Mouse (Mus musculus) midbrain, embryonic 14.5 days (tissue): ENCODE results near the gene Limch1. TPM values are rescaled to one million over a fixed set of nuclear protein-coding genes. Genes with fewer than 3 reads are reported as not detected.

Experiments
- ATAC-seq: fragments of 200-750 bp; cut with Nextera tagmentation; 2 replicates; pipeline ENCODE4 v1.8.0; 2017; ENCODE audit warnings: moderate number of reproducible peaks, moderate library complexity; ENCODE audit not compliant: low FRiP score, low TSS enrichment
- DNase-seq: peaks from one replicate; pipeline ENCODE4 v3.0.0-alpha.2; 2015
- H3K27ac ChIP-seq: fragments of 300-500 bp; sonication (generic); replicated peaks from 2 replicates; pipeline ENCODE4 v1.5.1; 2014; ENCODE audit warnings: mild to moderate bottlenecking, low read depth, low read length, moderate library complexity
- H3K27me3 ChIP-seq: fragments of 300-500 bp; sonication (generic); 2 replicates; pipeline ENCODE4 v1.6.1; 2014; ENCODE audit warnings: low read length, control low read depth, mixed read lengths; ENCODE audit not compliant: control insufficient read depth, insufficient read depth
- H3K36me3 ChIP-seq: fragments of 300-500 bp; sonication (generic); 2 replicates; pipeline ENCODE4 v1.6.1; 2014; ENCODE audit warnings: low read length, control low read depth; ENCODE audit not compliant: control insufficient read depth, insufficient read depth
- H3K4me1 ChIP-seq: fragments of 300-500 bp; sonication (generic); 2 replicates; pipeline ENCODE4 v1.6.1; 2014; ENCODE audit warnings: mild to moderate bottlenecking, antibody characterized with exemption, low read length, control low read depth; ENCODE audit not compliant: control insufficient read depth, insufficient read depth
- H3K4me2 ChIP-seq: fragments of 300-500 bp; sonication (generic); 2 replicates; pipeline ENCODE4 v1.6.1; 2014; ENCODE audit warnings: mild to moderate bottlenecking, low read length, moderate library complexity
- H3K4me3 ChIP-seq: fragments of 300-500 bp; sonication (generic); replicated peaks from 2 replicates; pipeline ENCODE4 v1.5.1; 2014; ENCODE audit warnings: low read depth, low read length
- H3K9ac ChIP-seq: fragments of 300-500 bp; sonication (generic); replicated peaks from 2 replicates; pipeline ENCODE4 v1.6.1; 2014; ENCODE audit warnings: mild to moderate bottlenecking, low read length, moderate library complexity
- H3K9me3 ChIP-seq: fragments of 300-500 bp; sonication (generic); 2 replicates; pipeline ENCODE4 v1.6.1; 2016; ENCODE audit warnings: low read length, control low read depth, mixed read lengths; ENCODE audit not compliant: control insufficient read depth
- WGBS: fragments of 180-500 bp; shearing (Covaris S2); extraction: QIAGEN DNeasy Blood & Tissue Kit; methylation state at CpG from one replicate; pipeline ENCODE4 v1.1.7; 2014; 5-methylcytosine and 5-hydroxymethylcytosine counted together
- polyA plus RNA-seq: library from polyadenylated mRNA; unstranded; fragments of >200 nt; fragmentation: Nextera tagmentation; extraction: Ambion mirVana; gene quantifications from 2 replicates; pipeline ENCODE4 v1.2.1, GENCODE M21; 2014

Limch1 gene
- polyA plus RNA-seq, 1 experiment from 2014 or later, result 56.5 TPM

DNA sequence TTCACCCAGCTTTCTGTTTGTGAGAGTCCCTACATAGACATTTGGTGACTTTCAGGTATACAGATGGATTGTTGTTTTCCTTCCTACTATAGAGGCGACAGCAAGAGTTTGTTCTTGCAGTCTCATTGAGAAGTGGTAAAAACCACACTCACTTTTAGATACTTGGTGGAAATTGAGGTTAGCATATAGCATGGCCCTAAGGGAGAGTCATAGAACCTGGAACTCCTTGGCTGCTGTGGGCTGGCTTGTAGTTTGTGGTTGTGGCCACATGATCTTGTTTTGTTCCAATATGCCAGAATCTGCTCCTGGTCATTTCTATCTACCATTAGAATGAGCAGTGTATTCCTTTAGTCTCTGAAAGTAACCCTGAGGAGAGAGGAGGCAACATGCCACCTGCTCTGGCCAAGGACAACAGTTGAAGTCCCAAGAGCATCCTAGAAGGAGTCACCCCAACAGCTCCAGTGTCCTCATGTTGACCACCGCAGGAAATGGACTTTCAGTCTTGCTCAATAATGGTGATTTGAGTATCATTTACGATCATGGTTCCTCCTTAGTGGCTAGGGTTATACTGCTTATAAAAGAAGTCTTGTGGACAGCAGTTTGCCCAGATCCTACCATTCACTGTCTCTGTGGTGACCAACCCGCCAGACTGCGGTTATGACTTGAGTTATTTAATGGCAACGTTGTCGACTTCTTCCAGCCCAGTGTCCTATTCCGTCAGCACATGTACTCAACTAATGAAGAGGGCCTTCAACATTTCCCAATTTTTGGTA, 71.7 kb downstream of the Limch1 start:
- no peak overlapping the region for H3K4me3 ChIP-seq
- H3K4me2 ChIP-seq, result no peak overlapping the region
- no peaks in the 10 kb centered on the region for H3K9me3 ChIP-seq
- no peak overlapping the region for H3K27ac ChIP-seq
- peaks cover 3% of the 10 kb centered on the region; the same call in 1 of the 2 replicates for H3K4me1 ChIP-seq
- no peaks in the 10 kb centered on the region for H3K36me3 ChIP-seq
- DNase-seq (no peak), ATAC-seq (no peak)
- 97% methylated on average over 8 of the region's 8 CpGs for WGBS
- H3K9ac ChIP-seq, result no peak overlapping the region
- no peaks in the 10 kb centered on the region for H3K27me3 ChIP-seq

DNA sequence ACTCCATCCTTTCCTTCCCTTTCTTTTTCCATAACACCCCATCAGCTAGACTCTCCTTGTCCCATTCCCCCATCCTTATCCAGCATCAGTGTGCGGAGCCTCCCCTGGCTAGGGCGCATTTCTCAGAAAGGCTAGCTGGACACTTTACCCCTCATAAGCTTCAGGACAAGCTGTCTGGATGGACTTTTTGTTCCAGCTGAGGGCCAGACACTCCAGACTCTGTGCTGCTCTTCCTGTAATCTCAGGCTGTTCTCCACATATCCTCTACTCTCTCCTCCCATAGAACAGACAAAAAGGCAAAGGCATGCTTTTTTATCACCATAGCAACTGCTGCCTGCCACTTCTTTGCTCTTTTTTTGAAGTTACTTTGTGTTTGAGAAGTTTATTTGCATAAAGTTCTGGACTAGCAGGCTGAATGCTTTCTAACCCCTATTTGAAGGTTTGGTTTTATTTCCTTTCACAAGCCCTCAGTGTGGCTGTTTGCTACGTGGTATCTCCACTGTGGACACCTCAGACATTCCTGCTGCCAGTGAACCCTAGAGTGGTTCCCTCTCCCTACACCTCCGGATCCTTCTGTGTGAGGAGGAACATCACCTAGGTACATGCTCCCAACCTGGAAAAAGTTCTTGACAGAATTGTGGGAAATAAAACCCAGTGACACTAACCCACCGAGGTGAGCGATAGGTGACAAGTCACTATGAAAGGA, 77.0 kb downstream of the Limch1 start:
- H3K9ac ChIP-seq, result no peak overlapping the region
- 46% methylated on average over 6 of the region's 6 CpGs for WGBS
- no peaks in the 10 kb centered on the region for H3K9me3 ChIP-seq
- peaks cover 5% of the 10 kb centered on the region; the same call in 1 of the 2 replicates for H3K4me1 ChIP-seq
- no peaks in the 10 kb centered on the region for H3K36me3 ChIP-seq
- peak overlapping the region; percentile 27 for H3K27ac ChIP-seq
- no peak for DNase-seq
- H3K27me3 ChIP-seq, result no peaks in the 10 kb centered on the region
- peak; percentile 24; the same call in 1 of the 2 replicates for ATAC-seq
- H3K4me2 ChIP-seq, result no peak overlapping the region
- H3K4me3 ChIP-seq, result no peak overlapping the region

DNA sequence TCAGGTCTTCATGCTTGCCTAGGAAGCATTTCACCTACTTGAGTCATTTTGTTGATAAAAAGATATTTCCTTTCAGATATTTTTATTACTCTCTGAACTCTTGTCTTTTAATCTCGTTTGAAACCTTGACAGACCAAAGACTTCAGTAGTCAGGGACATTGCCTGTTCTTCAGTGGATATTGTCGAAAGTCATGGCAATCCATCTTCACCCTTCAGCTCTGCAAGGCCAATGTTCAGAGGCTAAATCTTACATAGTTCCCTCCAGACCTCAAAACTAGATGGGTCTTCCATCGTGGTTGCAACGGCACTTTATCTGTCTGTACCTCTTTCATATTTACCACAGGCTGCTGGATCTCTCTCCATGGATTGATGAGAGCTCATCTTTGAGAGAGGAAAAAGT, 80.0 kb downstream of the Limch1 start:
- Histone ChIP-seq H3K9ac (no peak overlapping the region), H3K4me3 (no peak overlapping the region), H3K27ac (no peak overlapping the region), H3K4me2 (no peak overlapping the region), H3K36me3 (no peaks in the 10 kb centered on the region), H3K27me3 (no peaks in the 10 kb centered on the region), H3K9me3 (no peaks in the 10 kb centered on the region), H3K4me1 (peaks cover 5% of the 10 kb centered on the region; the same call in 1 of the 2 replicates)
- WGBS, result 98% methylated on average over 4 of the region's 4 CpGs
- DNase-seq, result no peak
- ATAC-seq, result no peak

DNA sequence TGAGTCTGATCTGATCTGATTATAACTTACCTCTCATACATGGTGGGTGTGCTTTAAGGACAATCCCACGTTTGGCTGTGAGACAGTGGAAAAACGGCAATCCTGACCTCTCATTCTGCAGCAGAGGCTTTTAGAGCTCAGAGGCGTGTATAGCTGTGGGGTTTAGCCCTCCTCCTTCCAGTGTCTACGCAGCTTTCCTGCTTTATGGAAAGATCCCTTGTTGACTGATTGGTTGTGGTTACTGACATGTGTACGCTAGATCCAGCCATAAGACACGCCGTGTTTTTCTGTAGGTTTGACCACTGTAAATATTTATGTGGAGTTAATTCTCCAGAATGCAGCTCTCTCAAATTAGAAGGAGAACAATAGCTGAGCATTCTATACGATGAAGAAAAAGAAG, 81.2 kb downstream of the Limch1 start:
- Histone ChIP-seq H3K27me3 (no peaks in the 10 kb centered on the region), H3K9me3 (no peaks in the 10 kb centered on the region), H3K4me3 (no peak overlapping the region), H3K4me2 (no peak overlapping the region), H3K4me1 (peaks cover 5% of the 10 kb centered on the region; the same call in 1 of the 2 replicates), H3K9ac (no peak overlapping the region), H3K36me3 (no peaks in the 10 kb centered on the region), H3K27ac (peak overlapping the region; percentile 37; the same call in 1 of the 2 replicates)
- WGBS, result 74% methylated on average over 8 of the region's 8 CpGs
- ATAC-seq (no peak), DNase-seq (no peak)

DNA sequence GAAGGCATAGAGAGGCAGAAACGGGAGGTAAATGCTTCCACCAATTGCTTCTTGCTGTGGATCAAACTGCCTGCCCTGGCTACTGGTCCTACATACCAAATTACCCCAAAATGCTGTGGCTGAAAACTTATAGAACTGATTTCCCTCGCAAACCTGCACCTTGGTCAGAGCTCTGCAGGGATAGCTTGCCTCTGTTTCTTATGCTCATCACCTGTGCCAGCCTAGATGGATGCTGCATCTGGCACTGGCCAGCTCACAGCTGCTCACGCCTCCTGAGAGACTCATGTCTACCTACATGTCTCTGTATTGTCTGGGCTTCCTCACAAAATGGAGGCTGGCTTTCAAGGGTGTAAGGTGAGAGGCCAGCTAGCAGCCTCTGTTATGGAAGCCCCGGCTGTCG, 83.9 kb downstream of the Limch1 start:
- Histone ChIP-seq H3K9me3 (no peaks in the 10 kb centered on the region), H3K4me2 (no peak overlapping the region), H3K27ac (no peak overlapping the region), H3K27me3 (no peaks in the 10 kb centered on the region), H3K36me3 (no peaks in the 10 kb centered on the region), H3K4me1 (no peaks in the 10 kb centered on the region), H3K9ac (no peak overlapping the region), H3K4me3 (no peak overlapping the region)
- DNase-seq (no peak), ATAC-seq (no peak)
- WGBS, result 87% methylated on average over 5 of the region's 5 CpGs

DNA sequence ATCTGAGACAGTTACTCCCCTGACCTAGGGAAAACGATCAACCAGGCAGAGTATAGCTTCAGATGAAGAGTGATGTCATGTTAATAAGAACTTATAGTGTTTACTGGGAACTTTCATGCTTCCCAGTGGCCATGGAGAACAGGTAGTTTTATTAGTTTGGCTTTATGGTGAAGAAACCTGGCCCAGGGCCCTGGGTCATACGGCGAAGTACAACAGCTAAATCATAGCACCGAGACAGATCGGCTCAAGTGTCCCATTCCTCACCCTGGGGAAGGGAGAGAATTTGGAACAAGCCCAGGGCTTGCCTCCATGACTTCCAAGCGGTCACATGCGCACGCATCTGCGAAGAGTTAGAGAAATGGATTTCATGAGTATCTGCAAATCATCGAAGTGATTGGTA, 84.6 kb downstream of the Limch1 start:
- WGBS, result 94% methylated on average over 10 of the region's 10 CpGs
- H3K9ac ChIP-seq, result no peak overlapping the region
- ATAC-seq, result no peak

DNA sequence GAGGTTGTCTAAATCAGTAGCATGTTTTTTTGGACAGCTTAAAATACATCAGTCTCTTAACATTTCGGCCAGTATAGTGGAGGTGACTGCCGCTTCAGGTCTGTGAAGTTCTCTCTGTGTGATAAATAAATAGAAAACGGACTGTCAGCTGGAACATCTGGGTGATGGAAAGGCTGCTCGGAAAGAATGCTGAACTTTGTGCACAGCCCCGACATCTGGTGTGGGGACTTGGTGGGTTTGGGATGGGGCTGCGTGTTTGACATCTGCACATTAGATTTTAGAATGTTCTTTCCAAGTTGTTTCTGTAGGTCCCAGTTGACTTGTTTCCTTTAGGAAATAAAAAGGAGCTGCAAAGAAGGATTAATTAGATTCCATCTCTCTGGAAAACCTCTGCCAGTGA, 89.1 kb downstream of the Limch1 start:
- Histone ChIP-seq H3K4me2 (no peak overlapping the region), H3K36me3 (no peaks in the 10 kb centered on the region), H3K4me3 (no peak overlapping the region), H3K27ac (no peak overlapping the region), H3K9ac (no peak overlapping the region), H3K9me3 (no peaks in the 10 kb centered on the region), H3K4me1 (no peaks in the 10 kb centered on the region), H3K27me3 (no peaks in the 10 kb centered on the region)
- WGBS, result 85% methylated on average over 6 of the region's 6 CpGs
- DNase-seq (no peak), ATAC-seq (no peak)

More for the DNA sequence above, 84.6 kb downstream of the Limch1 start:
- Histone ChIP-seq H3K27ac (no peak overlapping the region), H3K4me1 (no peaks in the 10 kb centered on the region), H3K9me3 (no peaks in the 10 kb centered on the region), H3K27me3 (no peaks in the 10 kb centered on the region), H3K36me3 (no peaks in the 10 kb centered on the region), H3K4me2 (no peak overlapping the region), H3K4me3 (no peak overlapping the region)
- DNase-seq, result no peak

DNA sequence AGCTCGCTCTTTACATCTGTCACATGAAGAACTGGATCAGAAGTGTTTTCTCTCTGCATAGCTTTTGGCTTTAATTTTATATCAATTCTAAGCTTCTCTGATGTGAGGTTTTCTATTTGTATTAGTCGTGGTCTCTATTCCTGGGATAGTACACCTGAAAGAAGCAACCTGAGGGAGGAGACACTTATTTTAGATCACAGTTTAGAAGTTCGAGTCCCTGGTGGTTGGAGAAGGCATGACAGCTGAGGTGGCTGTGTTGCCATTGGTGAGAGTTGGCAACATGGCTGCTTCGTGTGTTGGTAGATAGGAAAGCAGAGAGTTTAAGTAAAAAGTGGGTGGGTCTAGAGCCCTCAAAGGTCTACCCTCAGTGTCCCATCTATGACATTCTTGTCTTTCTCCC, 91.3 kb downstream of the Limch1 start:
- 90% methylated on average over 4 of the region's 4 CpGs for WGBS
- ATAC-seq (no peak), DNase-seq (no peak)
- Histone ChIP-seq H3K36me3 (no peaks in the 10 kb centered on the region), H3K4me2 (no peak overlapping the region), H3K27ac (no peak overlapping the region), H3K9ac (no peak overlapping the region), H3K4me3 (no peak overlapping the region), H3K4me1 (no peaks in the 10 kb centered on the region), H3K27me3 (no peaks in the 10 kb centered on the region), H3K9me3 (no peaks in the 10 kb centered on the region)

DNA sequence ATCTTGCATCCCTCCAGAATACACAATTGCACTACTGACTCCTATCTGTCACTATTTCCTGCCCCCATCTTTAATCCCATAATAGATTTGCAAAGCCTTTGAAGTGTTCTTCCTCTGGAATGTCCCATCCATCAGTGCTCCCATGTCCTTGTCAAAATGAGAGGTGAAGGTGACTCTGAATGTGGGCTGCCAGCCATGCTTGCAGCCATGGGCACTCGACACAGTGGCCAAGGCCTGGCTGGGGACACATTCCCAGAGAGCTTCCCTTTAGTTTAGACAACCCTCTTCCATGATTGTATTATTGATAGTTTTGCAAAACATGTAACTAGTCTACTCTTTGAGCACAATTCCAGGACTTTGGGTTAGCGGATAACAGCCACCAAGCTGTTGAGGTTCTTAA, 96.3 kb downstream of the Limch1 start:
- Histone ChIP-seq H3K36me3 (no peaks in the 10 kb centered on the region), H3K9me3 (no peaks in the 10 kb centered on the region), H3K4me3 (no peak overlapping the region), H3K9ac (no peak overlapping the region), H3K4me2 (no peak overlapping the region), H3K4me1 (no peaks in the 10 kb centered on the region), H3K27ac (no peak overlapping the region), H3K27me3 (no peaks in the 10 kb centered on the region)
- no peak for ATAC-seq
- WGBS, result 94% methylated on average over 2 of the region's 2 CpGs
- DNase-seq, result no peak
